ENCODE assay signal across 16 mouse cellular contexts in the genomic region with DNA sequence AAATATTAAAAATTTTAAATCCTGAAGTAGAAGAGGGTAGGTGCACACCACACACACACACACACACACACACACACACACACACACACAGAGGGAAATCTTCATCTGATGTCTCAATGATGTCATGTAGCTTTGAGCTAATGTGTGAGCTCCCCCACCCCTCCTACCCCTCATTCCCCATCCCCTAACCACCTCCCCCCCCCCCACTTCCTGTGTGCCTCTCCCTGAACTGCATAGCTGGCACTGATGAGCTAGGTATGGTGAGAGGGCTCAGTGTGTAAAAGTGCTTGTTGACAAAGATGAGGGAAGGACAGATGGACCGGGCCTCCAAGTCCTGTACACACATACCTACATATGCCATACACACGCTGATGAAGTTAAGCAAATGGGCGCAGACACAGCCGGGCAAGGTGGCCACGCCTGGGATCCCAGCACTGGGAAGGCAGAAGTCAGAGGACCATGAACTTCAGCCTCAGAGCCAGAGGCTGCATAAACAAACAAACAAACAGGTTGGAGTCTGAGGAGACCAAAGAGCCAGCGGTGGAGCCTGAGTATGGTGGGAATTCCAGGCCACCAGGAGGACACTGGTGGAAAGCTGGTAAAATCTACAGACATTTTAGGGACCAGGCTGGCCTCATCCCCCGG. TPM values are rescaled to one million over a fixed set of nuclear protein-coding genes. Genes with fewer than 3 reads are reported as not detected.
A peak's percentile ranks its signal among the peaks of the same experiment; 100 is the strongest.
DNase-seq lines count a peak whose midpoint lies in the region; ATAC-seq lines count a peak whose summit lies in the region.
"Had no signal": no experiment of that assay in that cellular context is flagged by ENCODE, and none has a peak within 500 bp of the region (broad histone marks: within the 10 kb centered on the region; RNA-seq: fewer than 3 reads in every experiment).

No protein-coding gene starts in this region.

- ATAC-seq in heart, embryonic 12.5 days (ENCODE audit: insufficient number of reproducible peaks, low FRiP score), result no peak
- ATAC-seq in CD4-positive, CD25-positive, alpha-beta regulatory T cell, adult 4 months, result peak; percentile 37
- ATAC-seq in erythroblast, adult 5-6 weeks (replicated peaks; ENCODE audit: low FRiP score, poor library complexity, severe bottlenecking), result 0 out of 2 replicates have a peak, but pooled peaks have one; percentile 7
- ATAC-seq in liver, embryonic 15.5 days (ENCODE audit: insufficient read depth), result no peak
- ATAC-seq: hindbrain, postnatal 0 days had no signal

- peaks cover 11% of the 10 kb centered on the region; the same call in 1 of the 2 replicates for H3K27me3 ChIP-seq in heart, embryonic 12.5 days (replicated peaks)
- H3K27me3 ChIP-seq in liver, embryonic 15.5 days, result no peaks in the 10 kb centered on the region
- H3K27me3 ChIP-seq: lung, embryonic 15.5 days had no signal

- no peaks in the 10 kb centered on the region for H3K9me3 ChIP-seq in heart, embryonic 12.5 days (replicated peaks)
- H3K9me3 ChIP-seq in liver, embryonic 15.5 days (replicated peaks), result no peaks in the 10 kb centered on the region
- H3K9me3 ChIP-seq: lung, embryonic 15.5 days had no signal

- H3K36me3 ChIP-seq in heart, embryonic 12.5 days, result no peaks in the 10 kb centered on the region
- H3K36me3 ChIP-seq in liver, embryonic 15.5 days (replicated peaks), result peaks cover 33% of the 10 kb centered on the region
- H3K36me3 ChIP-seq: lung, embryonic 15.5 days had no signal

- 0 out of 2 replicates have a peak overlapping the region, but pooled peaks have one; percentile 53 for H3K9ac ChIP-seq in heart, embryonic 12.5 days
- peak overlapping the region; percentile 73 for H3K9ac ChIP-seq in liver, embryonic 15.5 days
- H3K9ac ChIP-seq: lung, embryonic 15.5 days had no signal

- peaks cover 19% of the 10 kb centered on the region for H3K4me1 ChIP-seq in heart, embryonic 12.5 days (replicated peaks)
- H3K4me1 ChIP-seq in liver, embryonic 15.5 days (replicated peaks), result peaks cover 88% of the 10 kb centered on the region

- no peak for DNase-seq in heart, adult 9 months (ENCODE audit: low spot score in 2 of 2)
- DNase-seq in kidney, postnatal 36 days, result no peak
- no peak for DNase-seq in lung, postnatal 10 days
- DNase-seq in left cerebral cortex, adult 8-10 months (ENCODE audit: low spot score in 2 of 2), result no peak
- DNase-seq: cerebellum, adult 8-10 months; gastrocnemius, postnatal 36 days; heart, postnatal 14 days; kidney, adult 9 months; right cerebral cortex, postnatal 14 days had no signal

- WGBS in heart, embryonic 12.5 days, result 77% methylated on average over 7 of the region's 7 CpGs
- WGBS in liver, embryonic 15.5 days (ENCODE audit: insufficient replicate concordance), result 49% methylated on average over 7 of the region's 7 CpGs

- 0 out of 2 replicates have a peak overlapping the region, but pooled peaks have one; percentile 39 for H3K4me2 ChIP-seq in heart, embryonic 12.5 days
- peak overlapping the region; percentile 92 for H3K4me2 ChIP-seq in liver, embryonic 15.5 days
- H3K4me2 ChIP-seq: lung, embryonic 15.5 days had no signal

- H3K4me3 ChIP-seq in heart, embryonic 12.5 days, result peak overlapping the region; percentile 32
- peak overlapping the region; percentile 66 for H3K4me3 ChIP-seq in liver, embryonic 15.5 days (replicated peaks)
- H3K4me3 ChIP-seq: lung, embryonic 15.5 days; myocyte had no signal

- peak overlapping the region; percentile 47 for H3K27ac ChIP-seq in heart, embryonic 12.5 days (ENCODE audit: poor library complexity, severe bottlenecking)
- peak overlapping the region; percentile 90 for H3K27ac ChIP-seq in liver, embryonic 15.5 days (replicated peaks)
- H3K27ac ChIP-seq: hindbrain, postnatal 0 days; lung, embryonic 15.5 days had no signal

RNA-seq across cellular contexts. Expression of gene Acp5, which starts 1.1 kb away (rescaled TPM):
- polyA plus RNA-seq in heart, embryonic 12.5 days (2016; fragmentation: Nextera tagmentation; extraction: Ambion mirVana), result 28.9 and 31.6 TPM in 2 replicates
- 100 to 1,000 TPM; 221 to 282 TPM for polyA plus RNA-seq in CD4-positive, CD25-positive, alpha-beta regulatory T cell, adult 4 months (2017; shearing (Covaris generic))
- 10.8 and 20.7 TPM in 2 replicates for total RNA-seq in erythroblast, adult 5-6 weeks (2015; ENCODE audit: low replicate concordance)
- 9.8 and 18.1 TPM in 2 replicates for total RNA-seq in erythroblast, adult 5-6 weeks (2017; ENCODE audit: low replicate concordance)
- 221 and 246 TPM in 2 replicates for polyA plus RNA-seq in liver, embryonic 15.5 days (2015; fragmentation: Nextera tagmentation; extraction: Ambion mirVana)
- under 1 TPM in 3 of 4 experiments, not detected in 1; 0.32 to 0.42 (median 0.37) TPM for total RNA-seq in left cerebral cortex, adult 8-10 months (2022)

RNA-seq across cellular contexts. Expression of gene Elof1, which starts 17.4 kb away (rescaled TPM):
- 102 and 104 TPM in 2 replicates for polyA plus RNA-seq in heart, embryonic 12.5 days (2016; fragmentation: Nextera tagmentation; extraction: Ambion mirVana)
- polyA plus RNA-seq in CD4-positive, CD25-positive, alpha-beta regulatory T cell, adult 4 months (2017; shearing (Covaris generic)), result 10 to 100 TPM; 76.4 to 95.1 TPM
- total RNA-seq in erythroblast, adult 5-6 weeks (2015; ENCODE audit: low replicate concordance), result 28.4 and 30.7 TPM in 2 replicates
- total RNA-seq in erythroblast, adult 5-6 weeks (2017; ENCODE audit: low replicate concordance), result 14.1 and 15.8 TPM in 2 replicates
- 88.8 and 89.4 TPM in 2 replicates for polyA plus RNA-seq in liver, embryonic 15.5 days (2015; fragmentation: Nextera tagmentation; extraction: Ambion mirVana)
- 10 to 100 TPM; 52.2 to 69.8 (median 66.6) TPM for total RNA-seq in left cerebral cortex, adult 8-10 months (2022)

RNA-seq across cellular contexts. Expression of gene Pigyl, which starts 22.3 kb away (rescaled TPM):
- polyA plus RNA-seq in heart, embryonic 12.5 days (2016; fragmentation: Nextera tagmentation; extraction: Ambion mirVana), result 43.8 and 45.2 TPM in 2 replicates
- polyA plus RNA-seq in CD4-positive, CD25-positive, alpha-beta regulatory T cell, adult 4 months (2017; shearing (Covaris generic)), result 10 to 100 TPM; 45.4 to 48.7 TPM
- total RNA-seq in erythroblast, adult 5-6 weeks (2015; ENCODE audit: low replicate concordance), result 5.6 and 8.8 TPM in 2 replicates
- 8.2 and 9.3 TPM in 2 replicates for total RNA-seq in erythroblast, adult 5-6 weeks (2017; ENCODE audit: low replicate concordance)
- 29.4 and 35.6 TPM in 2 replicates for polyA plus RNA-seq in liver, embryonic 15.5 days (2015; fragmentation: Nextera tagmentation; extraction: Ambion mirVana)
- 10 to 100 TPM; 41.6 to 49.3 (median 46.1) TPM for total RNA-seq in left cerebral cortex, adult 8-10 months (2022)

RNA-seq across cellular contexts. Expression of gene Cnn1, which starts 35.4 kb away (rescaled TPM):
- 391 and 421 TPM in 2 replicates for polyA plus RNA-seq in heart, embryonic 12.5 days (2016; fragmentation: Nextera tagmentation; extraction: Ambion mirVana)
- polyA plus RNA-seq in CD4-positive, CD25-positive, alpha-beta regulatory T cell, adult 4 months (2017; shearing (Covaris generic)), result under 1 TPM in 1 of 2 experiments, not detected in 1; 0.22 TPM
- not detected in 2 replicates for total RNA-seq in erythroblast, adult 5-6 weeks (2015; ENCODE audit: low replicate concordance)
- total RNA-seq in erythroblast, adult 5-6 weeks (2017; ENCODE audit: low replicate concordance), result not detected in 2 replicates
- 0.96 and 1.4 TPM in 2 replicates for polyA plus RNA-seq in liver, embryonic 15.5 days (2015; fragmentation: Nextera tagmentation; extraction: Ambion mirVana)
- 1 to 10 TPM in 1 of 4 experiments, under 1 TPM in 3; 0.37 to 1.2 (median 0.59) TPM for total RNA-seq in left cerebral cortex, adult 8-10 months (2022)

RNA-seq across cellular contexts. Expression of gene Ecsit, which starts 49.1 kb away (rescaled TPM):
- polyA plus RNA-seq in heart, embryonic 12.5 days (2016; fragmentation: Nextera tagmentation; extraction: Ambion mirVana), result 49.3 and 51.4 TPM in 2 replicates
- 10 to 100 TPM; 35.8 to 55.9 TPM for polyA plus RNA-seq in CD4-positive, CD25-positive, alpha-beta regulatory T cell, adult 4 months (2017; shearing (Covaris generic))
- total RNA-seq in erythroblast, adult 5-6 weeks (2015; ENCODE audit: low replicate concordance), result 1.9 and 3.3 TPM in 2 replicates
- total RNA-seq in erythroblast, adult 5-6 weeks (2017; ENCODE audit: low replicate concordance), result 3.5 and 4.2 TPM in 2 replicates
- polyA plus RNA-seq in liver, embryonic 15.5 days (2015; fragmentation: Nextera tagmentation; extraction: Ambion mirVana), result 21.9 and 26.2 TPM in 2 replicates
- 10 to 100 TPM; 45.4 to 50.8 (median 48.0) TPM for total RNA-seq in left cerebral cortex, adult 8-10 months (2022)

Comparison
In these comparisons a context has a peak if more than half of its experiments do, and no peak if none do; other contexts are left out.
1. ATAC-seq: peak in CD4-positive, CD25-positive, alpha-beta regulatory T cell, adult 4 months (single experiment) and erythroblast, adult 5-6 weeks (single experiment); none in heart, embryonic 12.5 days (single experiment) and liver, embryonic 15.5 days (single experiment).